Mouse (Mus musculus): ENCODE measurements at regions not wholly inside any gene's neighbourhood (a gene's known extent, or its start where the extent isn't known, plus 50 kb on each side); places are given as distances from the start of the nearest gene placed in this dataset.
"Not testable (repeated sequence)": the region's sequence is repeated elsewhere in the genome, so short reads cannot be mapped to it uniquely, and the experiment has no call there.

GRCm38 (mm10) chr5:5956716-5957115, 207.6 kb upstream of the Steap1 start:
- no peak for DNase-seq (ENCODE audit: low spot score in 2 of 2)

GRCm38 (mm10) chr5:5955783-5956182, 206.7 kb upstream of the Steap1 start:
- peak; percentile 13 to 21 for DNase-seq (ENCODE audit: low spot score in 2 of 2)

GRCm38 (mm10) chr5:5925796-5926195, 176.7 kb upstream of the Steap1 start:
- DNase-seq (ENCODE audit: low spot score in 2 of 2) = peak; percentile 8 to 17

- no peak for DNase-seq (ENCODE audit: low spot score in 2 of 2)
These were observed 167.3 kb upstream of the Steap1 start for GRCm38 (mm10) chr5:5916427-5916826.

- no peak for DNase-seq (ENCODE audit: low spot score in 2 of 2)
These were observed 140.2 kb upstream of the Steap1 start for GRCm38 (mm10) chr5:5889376-5889775.

GRCm38 (mm10) chr5:5873425-5873824, 124.3 kb upstream of the Steap1 start:
- DNase-seq (ENCODE audit: low spot score in 2 of 2) = peak; percentile 10 to 12

- no peak for DNase-seq (ENCODE audit: low spot score in 2 of 2)
These were observed 107.1 kb upstream of the Steap1 start for GRCm38 (mm10) chr5:5856146-5856724.

- DNase-seq (ENCODE audit: low spot score in 2 of 2) = peak; percentile 11 to 15
These were observed 96.8 kb upstream of the Steap1 start for GRCm38 (mm10) chr5:5845805-5846496.

- DNase-seq (ENCODE audit: low spot score in 2 of 2) = no peak
These were observed 95.2 kb upstream of the Steap1 start for GRCm38 (mm10) chr5:5844312-5844711.

- DNase-seq (ENCODE audit: low spot score in 2 of 2) = no peak
These were observed 89.6 kb upstream of the Steap1 start for GRCm38 (mm10) chr5:5838767-5839166.

GRCm38 (mm10) chr5:5822666-5823065, 73.5 kb upstream of the Steap1 start:
- DNase-seq (ENCODE audit: low spot score in 2 of 2) = not testable (repeated sequence)
